Mouse (Mus musculus): ENCODE measurements around the gene Hcrtr1.

Hcrtr1 gene

GRCm38 (mm10) chr4:130124110-130124509, 15.0 kb downstream of the Hcrtr1 start:
- in situ Hi-C loops (cut with MboI, MseI) = no loop called here

GRCm38 (mm10) chr4:130123020-130123419, 16.1 kb downstream of the Hcrtr1 start:
- in situ Hi-C loops (cut with MboI, MseI) = no loop called here

- in situ Hi-C loops (cut with MboI, MseI) = no loop called here
Measured at GRCm38 (mm10) chr4:130121560-130121959, 17.6 kb downstream of the Hcrtr1 start.

- in situ Hi-C loops (cut with MboI, MseI) = no loop called here
Measured at GRCm38 (mm10) chr4:130120752-130121151, 18.4 kb downstream of the Hcrtr1 start.

GRCm38 (mm10) chr4:130112732-130113131, 26.4 kb downstream of the Hcrtr1 start:
- in situ Hi-C loops (cut with MboI, MseI) = no loop called here

- in situ Hi-C loops (cut with MboI, MseI) = no loop called here
Measured at GRCm38 (mm10) chr4:130112299-130112698, 26.9 kb downstream of the Hcrtr1 start.

- in situ Hi-C loops (cut with MboI, MseI) = no loop called here
Measured at GRCm38 (mm10) chr4:130110091-130110490, 29.1 kb downstream of the Hcrtr1 start.

GRCm38 (mm10) chr4:130109666-130110065, 29.5 kb downstream of the Hcrtr1 start:
- in situ Hi-C loops (cut with MboI, MseI) = no loop called here

GRCm38 (mm10) chr4:130108929-130109328, 30.2 kb downstream of the Hcrtr1 start:
- in situ Hi-C loops (cut with MboI, MseI) = no loop called here

GRCm38 (mm10) chr4:130107444-130108131, 31.6 kb downstream of the Hcrtr1 start:
- in situ Hi-C loops (cut with MboI, MseI) = no loop called here

- in situ Hi-C loops (cut with MboI, MseI) = no loop called here
Measured at GRCm38 (mm10) chr4:130107065-130107443, 32.1 kb downstream of the Hcrtr1 start.

- in situ Hi-C loops (cut with MboI, MseI) = no loop called here
Measured at GRCm38 (mm10) chr4:130104584-130104983, 34.6 kb downstream of the Hcrtr1 start.

GRCm38 (mm10) chr4:130103632-130104031, 35.5 kb downstream of the Hcrtr1 start:
- in situ Hi-C loops (cut with MboI, MseI) = no loop called here

GRCm38 (mm10) chr4:130102111-130102651, 37.0 kb downstream of the Hcrtr1 start, which contains the start of gene Pef1:
Gene Pef1 (plus strand): TSS chr4:130102558.
- in situ Hi-C loops (cut with MboI, MseI) = no loop called here

GRCm38 (mm10) chr4:130101183-130101582, 38.0 kb downstream of the Hcrtr1 start:
- in situ Hi-C loops (cut with MboI, MseI) = no loop called here

GRCm38 (mm10) chr4:130095137-130095536, 44.0 kb downstream of the Hcrtr1 start:
- in situ Hi-C loops (cut with MboI, MseI) = no loop called here

- in situ Hi-C loops (cut with MboI, MseI) = loop anchor here (10.0 kb wide), 1 partner anchor 312 kb away; no protein-coding TSS in a partner anchor
Measured at GRCm38 (mm10) chr4:130087293-130087692, 51.9 kb downstream of the Hcrtr1 start.

GRCm38 (mm10) chr4:130085246-130085820, 53.8 kb downstream of the Hcrtr1 start:
- in situ Hi-C loops (cut with MboI, MseI) = loop anchor here (10.0 kb wide), 1 partner anchor 311 kb away; no protein-coding TSS in a partner anchor

- in situ Hi-C loops (cut with MboI, MseI) = loop anchor here (5.0 to 10.0 kb wide), 2 partner anchors 122 to 310 kb away; no protein-coding TSS in a partner anchor
Measured at GRCm38 (mm10) chr4:130084331-130084945, 54.7 kb downstream of the Hcrtr1 start.

- in situ Hi-C loops (cut with MboI, MseI) = loop anchor here (5.0 to 10.0 kb wide), 2 partner anchors 120 to 307 kb away; no protein-coding TSS in a partner anchor
Measured at GRCm38 (mm10) chr4:130082211-130082610, 56.9 kb downstream of the Hcrtr1 start.

- in situ Hi-C loops (cut with MboI, MseI) = loop anchor here (5.0 to 10.0 kb wide), 2 partner anchors 119 to 307 kb away; no protein-coding TSS in a partner anchor
Measured at GRCm38 (mm10) chr4:130081345-130082190, 57.6 kb downstream of the Hcrtr1 start.

Data from T-helper 1 cell (primary cell).